Mouse (Mus musculus) thymus, adult 2 months (tissue): Measurements from ENCODE around the gene Adrm1. TPM values are rescaled to one million over a fixed set of nuclear protein-coding genes. Genes with fewer than 3 reads are reported as not detected.

Experiments
- DNase-seq: peaks from one replicate; pipeline ENCODE4 v3.0.0; 2021
- H3K27ac ChIP-seq: fragments of 200-500 bp; 2 replicates; pipeline ENCODE4 v1.5.1; 2012; ENCODE audit warnings: low read length, control low read depth; ENCODE audit not compliant: control insufficient read depth, insufficient read depth
- H3K27me3 ChIP-seq: fragments of 200-500 bp; 2 replicates; pipeline ENCODE4 v1.6.1; 2012; ENCODE audit warnings: mild to moderate bottlenecking, low read length, moderate library complexity, mixed read lengths; ENCODE audit not compliant: control insufficient read depth, insufficient read depth
- H3K36me3 ChIP-seq: fragments of 200-500 bp; 2 replicates; pipeline ENCODE4 v1.6.1; 2012; ENCODE audit warnings: mild to moderate bottlenecking, low read length, moderate library complexity; ENCODE audit not compliant: control insufficient read depth, insufficient read depth
- H3K4me1 ChIP-seq: fragments of 200-500 bp; replicated peaks from 2 replicates; pipeline ENCODE4 v1.6.1; 2012; ENCODE audit warnings: low read length; ENCODE audit not compliant: control insufficient read depth, insufficient read depth
- H3K4me3 ChIP-seq: fragments of 200-500 bp; 2 replicates; pipeline ENCODE4 v1.5.1; 2012; ENCODE audit warnings: mild to moderate bottlenecking, low read length, control low read depth, moderate library complexity; ENCODE audit not compliant: control insufficient read depth, insufficient read depth
- CTCF ChIP-seq: fragments of 200-500 bp; IDR thresholded peaks from 2 replicates; pipeline ENCODE4 v1.5.1; 2012; ENCODE audit warnings: mild to moderate bottlenecking, control low read depth, low read length, moderate library complexity, borderline replicate concordance; ENCODE audit not compliant: control insufficient read depth, poor library complexity, insufficient read depth; ENCODE audit errors: extremely low read depth
- POLR2A ChIP-seq: fragments of 200-500 bp; IDR thresholded peaks from 2 replicates; pipeline ENCODE4 v1.6.1; 2012; ENCODE audit warnings: mild to moderate bottlenecking, low read length, control low read depth, moderate library complexity; ENCODE audit not compliant: control insufficient read depth, poor library complexity, insufficient read depth; ENCODE audit errors: extremely low read depth
- WGBS: fragments of 180-500 bp; shearing (Covaris S2); methylation state at CpG from one replicate; pipeline ENCODE4 v1.1.7; 2018; 5-methylcytosine and 5-hydroxymethylcytosine counted together
- polyA plus RNA-seq: library from polyadenylated mRNA; depleted of rRNA; stranded (reverse); fragments of >200 nt; gene quantifications from 2 replicates; pipeline ENCODE4 v1.2.3, GENCODE M21; 2012

Gene Adrm1
- polyA plus RNA-seq, 1 experiment, result 209 TPM

DNA sequence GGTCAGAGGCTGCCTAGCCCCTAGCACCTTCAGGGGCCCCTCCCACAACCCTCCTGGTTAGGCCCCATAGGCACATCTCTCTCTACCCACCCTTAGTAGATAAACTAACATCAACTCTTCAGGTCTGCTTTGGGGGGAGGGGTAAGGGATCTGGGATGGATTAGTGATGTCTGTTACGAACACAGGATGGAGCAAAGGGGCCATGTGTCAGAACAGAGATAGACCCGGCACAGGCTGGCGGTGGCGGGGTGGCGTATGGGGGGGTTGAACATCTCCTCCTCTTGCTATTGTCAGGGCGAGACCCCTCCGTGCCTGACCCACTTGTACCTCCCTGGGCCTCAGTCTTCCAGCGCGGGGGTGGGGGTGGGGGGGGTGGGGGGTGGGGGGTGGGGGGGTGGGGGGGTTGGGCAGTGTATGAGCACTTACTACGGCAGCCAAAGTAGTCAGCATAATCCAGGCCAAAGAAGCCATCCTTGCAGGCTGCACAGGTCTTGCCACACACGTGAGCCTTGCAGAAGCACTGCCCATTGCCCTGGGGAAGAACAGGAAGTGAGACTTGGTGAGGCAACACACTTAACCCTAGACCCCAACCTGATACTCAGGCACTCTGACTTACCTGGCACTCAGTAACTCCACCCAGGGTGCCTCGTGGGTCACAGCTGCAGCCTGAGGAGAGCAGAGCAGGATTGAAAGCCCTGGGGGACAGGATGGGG is 25.5 kb downstream of the Adrm1 start:
- Histone ChIP-seq H3K4me1 (peaks cover under 1% of the 10 kb centered on the region; the same call in 1 of the 2 replicates), H3K36me3 (no peaks in the 10 kb centered on the region), H3K27me3 (no peaks in the 10 kb centered on the region), H3K27ac (no peak overlapping the region), H3K4me3 (no peak overlapping the region)
- TF ChIP-seq CTCF (no peak), POLR2A (no peak)
- 73% methylated on average over 12 of the region's 12 CpGs for WGBS
- no peak for DNase-seq

DNA sequence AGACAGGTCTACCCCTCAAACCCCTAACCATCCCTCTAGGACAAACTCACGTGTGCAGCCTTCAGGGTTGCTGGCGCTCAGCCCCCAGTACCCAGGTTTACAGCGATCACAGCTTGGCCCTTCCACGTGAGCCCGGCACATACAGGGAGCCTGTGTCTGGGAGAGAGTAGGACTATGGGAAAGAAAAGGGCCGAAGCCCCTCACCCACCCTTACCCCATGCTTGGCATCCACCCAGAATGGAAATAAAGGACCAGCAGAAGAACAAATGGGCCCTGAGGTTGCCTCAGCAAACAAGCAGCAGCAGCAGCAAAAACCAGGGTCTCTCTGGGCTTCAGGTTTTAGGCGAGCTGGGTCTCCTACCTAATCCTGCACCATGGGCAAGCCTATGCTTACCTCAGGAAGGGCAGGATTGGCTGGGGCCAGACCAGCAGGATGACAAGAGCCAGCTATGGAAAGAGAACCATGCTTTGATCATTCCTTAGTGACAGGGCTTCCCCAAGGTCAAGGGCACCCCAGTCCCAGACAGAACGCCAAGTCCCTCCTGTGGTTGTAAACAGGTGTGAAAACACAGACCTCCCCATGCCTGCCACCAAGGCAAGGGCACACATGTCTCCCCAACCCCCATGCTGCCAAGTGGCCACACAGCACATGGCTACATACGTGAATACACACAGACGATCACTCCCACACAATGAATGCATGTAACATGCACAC is 26.2 kb downstream of the Adrm1 start:
- Histone ChIP-seq H3K36me3 (no peaks in the 10 kb centered on the region), H3K27me3 (no peaks in the 10 kb centered on the region), H3K4me3 (no peak overlapping the region), H3K27ac (no peak overlapping the region), H3K4me1 (no peaks in the 10 kb centered on the region)
- TF ChIP-seq CTCF (no peak), POLR2A (no peak)
- no peak for DNase-seq
- WGBS, result 90% methylated on average over 10 of the region's 10 CpGs

GRCm38 (mm10) chr2:180198782-180199181 is 27.5 kb downstream of the Adrm1 start:
- no peaks in the 10 kb centered on the region for H3K27me3 ChIP-seq
- H3K27ac ChIP-seq, result no peak overlapping the region
- H3K4me1 ChIP-seq, result no peaks in the 10 kb centered on the region
- no peak for DNase-seq
- no peak overlapping the region for H3K4me3 ChIP-seq
- WGBS, result 93% methylated on average over 10 of the region's 10 CpGs
- no peaks in the 10 kb centered on the region for H3K36me3 ChIP-seq
- TF ChIP-seq POLR2A (no peak), CTCF (no peak)

DNA sequence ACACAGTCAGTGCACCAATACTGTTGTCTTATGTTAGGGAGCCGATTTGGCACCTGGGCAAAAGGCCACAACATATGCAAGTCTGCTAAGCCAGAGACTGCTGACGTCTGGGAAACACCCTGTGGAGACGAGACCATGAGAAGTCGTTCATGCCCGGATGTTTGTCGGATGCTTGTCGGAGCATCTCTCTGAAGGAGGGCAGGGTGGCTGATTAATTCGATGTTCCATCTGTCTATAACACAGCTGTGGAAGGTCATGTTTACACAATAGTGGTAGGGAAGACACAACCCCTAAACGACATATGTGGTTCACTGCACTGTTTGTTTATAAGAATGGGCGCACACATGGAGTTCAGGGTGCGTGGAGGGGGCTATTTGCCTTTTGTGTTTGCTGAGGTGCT is 29.4 kb downstream of the Adrm1 start:
- H3K27me3 ChIP-seq, result no peaks in the 10 kb centered on the region
- TF ChIP-seq POLR2A, result no peak
- no peak for TF ChIP-seq CTCF
- H3K36me3 ChIP-seq, result no peaks in the 10 kb centered on the region
- DNase-seq, result no peak
- 91% methylated on average over 11 of the region's 11 CpGs for WGBS
- no peaks in the 10 kb centered on the region for H3K4me1 ChIP-seq
- no peak overlapping the region for H3K4me3 ChIP-seq
- no peak overlapping the region for H3K27ac ChIP-seq

- WGBS, result 89% methylated on average over 9 of the region's 9 CpGs
- DNase-seq, result no peak
- H3K36me3 ChIP-seq, result no peaks in the 10 kb centered on the region
Measured at GRCm38 (mm10) chr2:180201303-180201702, 30.0 kb downstream of the Adrm1 start.

GRCm38 (mm10) chr2:180202263-180202662 is 31.0 kb downstream of the Adrm1 start:
- no peak overlapping the region for H3K4me3 ChIP-seq

More at GRCm38 (mm10) chr2:180201303-180201702, 30.0 kb downstream of the Adrm1 start:
- no peak overlapping the region for H3K4me3 ChIP-seq
- H3K27me3 ChIP-seq, result no peaks in the 10 kb centered on the region
- TF ChIP-seq CTCF, result no peak
- no peak for TF ChIP-seq POLR2A
- no peaks in the 10 kb centered on the region for H3K4me1 ChIP-seq
- no peak overlapping the region for H3K27ac ChIP-seq

GRCm38 (mm10) chr2:180202805-180203204 is 31.5 kb downstream of the Adrm1 start:
- TF ChIP-seq CTCF, result no peak
- no peak for TF ChIP-seq POLR2A
- no peaks in the 10 kb centered on the region for H3K36me3 ChIP-seq
- H3K27ac ChIP-seq, result no peak overlapping the region
- H3K4me3 ChIP-seq, result no peak overlapping the region
- no peak for DNase-seq
- no peaks in the 10 kb centered on the region for H3K4me1 ChIP-seq
- H3K27me3 ChIP-seq, result no peaks in the 10 kb centered on the region
- WGBS, result 25% methylated on average over 10 of the region's 10 CpGs

More at GRCm38 (mm10) chr2:180202263-180202662, 31.0 kb downstream of the Adrm1 start:
- DNase-seq, result no peak
- TF ChIP-seq CTCF (no peak), POLR2A (no peak)
- H3K4me1 ChIP-seq, result no peaks in the 10 kb centered on the region
- H3K36me3 ChIP-seq, result no peaks in the 10 kb centered on the region
- no peaks in the 10 kb centered on the region for H3K27me3 ChIP-seq
- H3K27ac ChIP-seq, result no peak overlapping the region
- WGBS, result 95% methylated on average over 14 of the region's 14 CpGs
